Mouse (Mus musculus): ENCODE data around the gene Cfap20.

DNA sequence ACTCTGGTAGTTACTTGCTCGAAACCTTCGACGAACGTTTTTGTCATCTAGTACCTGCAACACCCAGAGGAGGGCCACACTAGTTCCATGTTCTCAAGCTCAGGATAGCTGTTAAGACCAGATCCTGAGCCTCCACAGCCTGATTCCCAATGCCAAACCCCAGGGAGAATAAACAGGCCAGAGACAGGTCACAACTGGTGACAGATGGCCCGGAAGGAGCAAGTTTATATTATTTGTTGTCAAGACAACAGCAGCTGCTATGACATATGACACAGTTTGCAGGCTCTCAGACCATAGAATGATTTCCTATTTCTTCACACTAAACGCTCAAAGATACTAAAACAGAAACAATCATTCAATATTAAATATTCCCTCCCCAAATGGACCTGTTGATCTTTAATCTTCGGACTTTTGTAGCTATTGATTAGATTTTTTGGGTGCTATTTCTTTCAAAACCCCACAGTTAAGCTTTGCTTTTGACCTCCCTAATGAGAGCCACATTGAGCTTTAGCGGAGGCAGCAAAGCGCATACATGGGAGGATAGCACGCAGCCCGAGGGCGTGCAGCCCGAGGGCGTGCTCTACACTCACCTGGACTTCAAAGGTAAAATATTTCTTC, 12.4 kb downstream of the Cfap20 start:
- TF ChIP-seq TAL1 (IDR thresholded peaks at IDR 0.05; ENCODE audit: low read length) (no peak), GATA1 (IDR thresholded peaks at IDR 0.05; ENCODE audit: low read length) (no peak)

All from erythroblast, embryonic 14.5 days (primary cell).